Mouse (Mus musculus) intestine, embryonic 14.5 days (tissue): ENCODE results near the gene Dhcr7. TPM values are rescaled to one million over a fixed set of nuclear protein-coding genes. Genes with fewer than 3 reads are reported as not detected.

Experiments
- ATAC-seq: fragments of 200-750 bp; cut with Nextera tagmentation; replicated peaks from 2 replicates; pipeline ENCODE4 v1.8.0; 2017; ENCODE audit warnings: low read depth, moderate number of reproducible peaks, moderate TSS enrichment, moderate library complexity; ENCODE audit not compliant: low FRiP score, low TSS enrichment
- DNase-seq: peaks from one replicate; pipeline ENCODE4 v3.0.0-alpha.2; 2018; ENCODE audit warnings: low spot score
- H3K27ac ChIP-seq: fragments of 300-500 bp; sonication (generic); 2 replicates; pipeline ENCODE4 v1.5.1; 2014; ENCODE audit warnings: low read depth, mild to moderate bottlenecking, control low read depth
- H3K27me3 ChIP-seq: fragments of 300-500 bp; sonication (generic); replicated peaks from 2 replicates; pipeline ENCODE4 v1.6.1; 2014; ENCODE audit warnings: low read length, control low read depth; ENCODE audit not compliant: control insufficient read depth, insufficient read depth
- H3K36me3 ChIP-seq: fragments of 300-500 bp; sonication (generic); 2 replicates; pipeline ENCODE4 v1.6.1; 2014; ENCODE audit warnings: low read length, control low read depth; ENCODE audit not compliant: control insufficient read depth, insufficient read depth
- H3K4me1 ChIP-seq: fragments of 300-500 bp; sonication (generic); replicated peaks from 2 replicates; pipeline ENCODE4 v1.6.1; 2014; ENCODE audit warnings: low read length, control low read depth, mixed read lengths; ENCODE audit not compliant: control insufficient read depth, insufficient read depth
- H3K4me2 ChIP-seq: fragments of 300-500 bp; sonication (generic); 2 replicates; pipeline ENCODE4 v1.6.1; 2014; ENCODE audit warnings: low read length
- H3K4me3 ChIP-seq: fragments of 300-500 bp; sonication (generic); 2 replicates; pipeline ENCODE4 v1.5.1; 2014; ENCODE audit warnings: low read depth, low read length, control low read depth, mixed read lengths
- H3K9ac ChIP-seq: fragments of 300-500 bp; sonication (generic); 2 replicates; pipeline ENCODE4 v1.6.1; 2014; ENCODE audit warnings: mild to moderate bottlenecking, low read length
- H3K9me3 ChIP-seq: fragments of 300-500 bp; sonication (generic); 2 replicates; pipeline ENCODE4 v1.6.1; 2016; ENCODE audit warnings: low read length, control low read depth; ENCODE audit not compliant: control insufficient read depth
- WGBS: fragments of 180-500 bp; shearing (Covaris S2); extraction: QIAGEN DNeasy Blood & Tissue Kit; methylation state at CpG from one replicate; pipeline ENCODE4 v1.1.7; 2014; 5-methylcytosine and 5-hydroxymethylcytosine counted together
- polyA plus RNA-seq: library from polyadenylated mRNA; unstranded; fragments of >200 nt; fragmentation: Nextera tagmentation; extraction: Ambion mirVana; gene quantifications from 2 replicates; pipeline ENCODE4 v1.2.1, GENCODE M21; 2014

The Dhcr7 gene
- 80.4 and 84.3 TPM in 2 replicates for polyA plus RNA-seq

- WGBS = 1% methylated on average over 40 of the region's 40 CpGs
- H3K4me1 ChIP-seq = peaks cover 14% of the 10 kb centered on the region
- H3K27me3 ChIP-seq = no peaks in the 10 kb centered on the region
- H3K4me2 ChIP-seq = peak within 1 kb of the TSS; percentile 94
- H3K27ac ChIP-seq = peak within 1 kb of the TSS; percentile 65
- peak within 1 kb of the TSS; percentile 75 for H3K9ac ChIP-seq
- peak within 1 kb of the TSS; percentile 70 for H3K4me3 ChIP-seq
- DNase-seq (peak; percentile 98), ATAC-seq (peak; percentile 97)
- H3K36me3 ChIP-seq = peaks cover 11% of the 10 kb centered on the region
- no peaks in the 10 kb centered on the region for H3K9me3 ChIP-seq
These were observed at the start of gene Dhcr7, which contains the start of gene Nadsyn1 for GRCm38 (mm10) chr7:143822375-143823265. Dhcr7 (plus strand) TSS chr7:143823145. Nadsyn1 (minus strand) TSS chr7:143822849.

GRCm38 (mm10) chr7:143776137-143776536 lies 46.8 kb upstream of the Dhcr7 start:
- Histone ChIP-seq H3K9ac (no peak overlapping the region), H3K27me3 (no peaks in the 10 kb centered on the region), H3K36me3 (no peaks in the 10 kb centered on the region), H3K4me2 (no peak overlapping the region), H3K27ac (no peak overlapping the region), H3K4me3 (no peak overlapping the region), H3K9me3 (no peaks in the 10 kb centered on the region), H3K4me1 (no peaks in the 10 kb centered on the region)
- WGBS = 39% methylated on average over 3 of the region's 3 CpGs
- DNase-seq (peak; percentile 64), ATAC-seq (0 out of 2 replicates have a peak, but pooled peaks have one; percentile 68)

- ATAC-seq = no peak
- H3K27ac ChIP-seq = no peak overlapping the region
- no peaks in the 10 kb centered on the region for H3K27me3 ChIP-seq
- no peak overlapping the region for H3K4me2 ChIP-seq
- DNase-seq = no peak
- H3K4me3 ChIP-seq = no peak overlapping the region
- no peaks in the 10 kb centered on the region for H3K36me3 ChIP-seq
- H3K9me3 ChIP-seq = no peaks in the 10 kb centered on the region
- H3K4me1 ChIP-seq = no peaks in the 10 kb centered on the region
- no peak overlapping the region for H3K9ac ChIP-seq
- 49% methylated on average over 2 of the region's 2 CpGs for WGBS
These were observed 45.6 kb upstream of the Dhcr7 start for GRCm38 (mm10) chr7:143777375-143777774.

GRCm38 (mm10) chr7:143783378-143783995 lies 39.5 kb upstream of the Dhcr7 start:
- peak; percentile 58 for DNase-seq
- Histone ChIP-seq H3K4me1 (peaks cover 10% of the 10 kb centered on the region), H3K9me3 (no peaks in the 10 kb centered on the region), H3K36me3 (no peaks in the 10 kb centered on the region), H3K27me3 (no peaks in the 10 kb centered on the region), H3K4me2 (peak overlapping the region; percentile 49), H3K9ac (peak overlapping the region; percentile 46), H3K27ac (peak overlapping the region; percentile 29; the same call in 1 of the 2 replicates), H3K4me3 (peak overlapping the region; percentile 30)
- peak; percentile 57 for ATAC-seq
- 20% methylated on average over 6 of the region's 6 CpGs for WGBS

- ATAC-seq (peak; percentile 85), DNase-seq (peak; percentile 83)
- Histone ChIP-seq H3K9ac (peak within 1 kb of the TSS; percentile 46), H3K4me3 (peak within 1 kb of the TSS; percentile 30), H3K9me3 (no peaks in the 10 kb centered on the region), H3K4me2 (peak within 1 kb of the TSS; percentile 49), H3K27me3 (no peaks in the 10 kb centered on the region), H3K4me1 (peaks cover 10% of the 10 kb centered on the region), H3K36me3 (no peaks in the 10 kb centered on the region), H3K27ac (peak within 1 kb of the TSS; percentile 29)
- WGBS = 4% methylated on average over 16 of the region's 21 CpGs
These were observed 38.7 kb upstream of the Dhcr7 start, which contains the start of gene Mrgpre for GRCm38 (mm10) chr7:143783996-143784829. Mrgpre (minus strand) TSS chr7:143784500.

- ATAC-seq = no peak
- H3K4me3 ChIP-seq = no peak overlapping the region
- no peak for DNase-seq
- H3K9me3 ChIP-seq = 0 out of 2 replicates have a peak, but pooled peaks cover 2% of the 10 kb centered on the region
- no peak overlapping the region for H3K4me2 ChIP-seq
- peaks cover 24% of the 10 kb centered on the region for H3K36me3 ChIP-seq
- WGBS = 73% methylated on average over 6 of the region's 6 CpGs
- no peaks in the 10 kb centered on the region for H3K27me3 ChIP-seq
- H3K9ac ChIP-seq = no peak overlapping the region
- no peaks in the 10 kb centered on the region for H3K4me1 ChIP-seq
- no peak overlapping the region for H3K27ac ChIP-seq
These were observed 30.5 kb upstream of the Dhcr7 start for GRCm38 (mm10) chr7:143792336-143792985.

- Histone ChIP-seq H3K36me3 (peaks cover 30% of the 10 kb centered on the region), H3K9me3 (0 out of 2 replicates have a peak, but pooled peaks cover 2% of the 10 kb centered on the region), H3K27me3 (no peaks in the 10 kb centered on the region), H3K4me2 (no peak overlapping the region), H3K4me1 (no peaks in the 10 kb centered on the region), H3K4me3 (no peak overlapping the region), H3K9ac (no peak overlapping the region), H3K27ac (no peak overlapping the region)
- 0 out of 2 replicates have a peak, but pooled peaks have one; percentile 43 for ATAC-seq
- 60% methylated on average over 4 of the region's 4 CpGs for WGBS
- DNase-seq = no peak
These were observed 29.8 kb upstream of the Dhcr7 start for GRCm38 (mm10) chr7:143793121-143793520.
